Mouse (Mus musculus) hindbrain, embryonic 16.5 days (tissue): ENCODE data around the gene Svs3b. TPM values are rescaled to one million over a fixed set of nuclear protein-coding genes. Genes with fewer than 3 reads are reported as not detected.
"Not testable (repeated sequence)": the region's sequence is repeated elsewhere in the genome, so short reads cannot be mapped to it uniquely, and the experiment has no call there.

Experiments used
- ATAC-seq: fragments of 200-750 bp; cut with Nextera tagmentation; 2 replicates; pipeline ENCODE4 v1.8.0; 2017; ENCODE audit warnings: moderate TSS enrichment, moderate library complexity
- H3K27ac ChIP-seq: fragments of 300-500 bp; sonication (generic); 2 replicates; pipeline ENCODE4 v1.5.1; 2014; ENCODE audit warnings: low read depth, mild to moderate bottlenecking, control low read depth, low read length, moderate library complexity
- H3K27me3 ChIP-seq: fragments of 300-500 bp; sonication (generic); replicated peaks from 2 replicates; pipeline ENCODE4 v1.6.1; 2014; ENCODE audit warnings: low read length; ENCODE audit not compliant: control insufficient read depth, insufficient read depth
- H3K36me3 ChIP-seq: fragments of 300-500 bp; sonication (generic); 2 replicates; pipeline ENCODE4 v1.6.1; 2014; ENCODE audit warnings: mild to moderate bottlenecking, low read length, moderate library complexity, mixed read lengths; ENCODE audit not compliant: control insufficient read depth, insufficient read depth
- H3K4me1 ChIP-seq: fragments of 300-500 bp; sonication (generic); 2 replicates; pipeline ENCODE4 v1.6.1; 2014; ENCODE audit warnings: low read depth, low read length; ENCODE audit not compliant: control insufficient read depth, insufficient read depth
- H3K4me2 ChIP-seq: fragments of 300-500 bp; sonication (generic); 2 replicates; pipeline ENCODE4 v1.6.1; 2014; ENCODE audit warnings: mild to moderate bottlenecking, low read length, control low read depth, moderate library complexity
- H3K4me3 ChIP-seq: fragments of 300-500 bp; sonication (generic); 2 replicates; pipeline ENCODE4 v1.5.1; 2014; ENCODE audit warnings: mild to moderate bottlenecking, low read length, control low read depth, moderate library complexity
- H3K9ac ChIP-seq: fragments of 300-500 bp; sonication (generic); 2 replicates; pipeline ENCODE4 v1.6.1; 2014; ENCODE audit warnings: low read depth, mild to moderate bottlenecking, control low read depth, low read length, moderate library complexity
- H3K9me3 ChIP-seq: fragments of 300-500 bp; sonication (generic); 2 replicates; pipeline ENCODE4 v1.6.1; 2014; ENCODE audit warnings: mild to moderate bottlenecking, low read length, moderate library complexity; ENCODE audit not compliant: control insufficient read depth
- WGBS: fragments of 180-500 bp; shearing (Covaris S2); extraction: QIAGEN DNeasy Blood & Tissue Kit; methylation state at CpG from one replicate; pipeline ENCODE4 v1.1.7; 2014; 5-methylcytosine and 5-hydroxymethylcytosine counted together
- polyA plus RNA-seq: library from polyadenylated mRNA; unstranded; fragments of >200 nt; fragmentation: Nextera tagmentation; extraction: Ambion mirVana; gene quantifications from 2 replicates; pipeline ENCODE4 v1.2.1, GENCODE M21; 2015

Svs3b gene
- polyA plus RNA-seq, 1 experiment from 2014 or later: not detected

GRCm38 (mm10) chr2:164210892-164211291 is 45.5 kb downstream of the Svs3b start:
- Histone ChIP-seq H3K9ac (no peak overlapping the region), H3K4me2 (no peak overlapping the region), H3K27ac (no peak overlapping the region), H3K9me3 (no peaks in the 10 kb centered on the region), H3K4me1 (no peaks in the 10 kb centered on the region), H3K27me3 (no peaks in the 10 kb centered on the region), H3K36me3 (no peaks in the 10 kb centered on the region), H3K4me3 (no peak overlapping the region)
- WGBS: 82% methylated on average over 4 of the region's 4 CpGs
- no peak for ATAC-seq

GRCm38 (mm10) chr2:164206676-164207075 is 49.8 kb downstream of the Svs3b start:
- Histone ChIP-seq H3K27ac (no peak overlapping the region), H3K4me2 (no peak overlapping the region), H3K36me3 (no peaks in the 10 kb centered on the region), H3K4me3 (no peak overlapping the region), H3K4me1 (no peaks in the 10 kb centered on the region), H3K9ac (no peak overlapping the region), H3K9me3 (no peaks in the 10 kb centered on the region), H3K27me3 (no peaks in the 10 kb centered on the region)
- WGBS: 82% methylated on average over 4 of the region's 4 CpGs
- ATAC-seq: no peak

GRCm38 (mm10) chr2:164206011-164206410 is 50.4 kb downstream of the Svs3b start:
- not testable (repeated sequence) for H3K9me3 ChIP-seq, H3K4me2 ChIP-seq, H3K4me3 ChIP-seq, H3K4me1 ChIP-seq, H3K9ac ChIP-seq, H3K27me3 ChIP-seq, ATAC-seq, H3K36me3 ChIP-seq, H3K27ac ChIP-seq
- 94% methylated on average over 10 of the region's 10 CpGs for WGBS

Other genes starting within 250 kb of the Svs3b start
- gene Pabpc1l, start 231.2 kb downstream of the Svs3b start, polyA plus RNA-seq: 0.90 and 2.1 TPM in 2 replicates
- 16.3 and 17.4 TPM in 2 replicates for gene Stk4, start 186.3 kb downstream of the Svs3b start, polyA plus RNA-seq
- 52.5 and 54.2 TPM in 2 replicates for gene Tomm34, start 185.5 kb downstream of the Svs3b start, polyA plus RNA-seq
- gene Kcns1, start 85.5 kb downstream of the Svs3b start, polyA plus RNA-seq: 2.4 and 3.1 TPM in 2 replicates
- not detected in 2 replicates for gene Wfdc5, start 73.9 kb downstream of the Svs3b start, polyA plus RNA-seq
- gene Wfdc12, start 66.0 kb downstream of the Svs3b start, polyA plus RNA-seq: not detected in 2 replicates
- not detected in 2 replicates for gene Wfdc15a, start 56.5 kb downstream of the Svs3b start, polyA plus RNA-seq
- gene Wfdc15b, start 35.0 kb downstream of the Svs3b start, polyA plus RNA-seq: not detected in 2 replicates
- gene Svs2, start 18.2 kb downstream of the Svs3b start, polyA plus RNA-seq: not detected in 2 replicates
- not detected in 2 replicates for gene Svs4, start 21.8 kb upstream of the Svs3b start, polyA plus RNA-seq
- gene Svs3a, start 32.6 kb upstream of the Svs3b start, polyA plus RNA-seq: not detected in 2 replicates
- not detected in 2 replicates for gene Svs6, start 60.1 kb upstream of the Svs3b start, polyA plus RNA-seq
- gene Svs5, start 76.1 kb upstream of the Svs3b start, polyA plus RNA-seq: not detected in 2 replicates
- gene Slpi, start 132.5 kb upstream of the Svs3b start, polyA plus RNA-seq: 0.66 and 0.75 TPM in 2 replicates
- gene Rbpjl, start 146.5 kb upstream of the Svs3b start, polyA plus RNA-seq: 0.06 and 0.15 TPM in 2 replicates
- gene Matn4, start 148.5 kb upstream of the Svs3b start, polyA plus RNA-seq: 3.8 TPM in 2 replicates
- 13.0 and 15.3 TPM in 2 replicates for gene Sdc4, start 187.2 kb upstream of the Svs3b start, polyA plus RNA-seq
- gene Sys1, start 200.3 kb upstream of the Svs3b start, polyA plus RNA-seq: 89.7 and 95.6 TPM in 2 replicates
- 4.1 and 12.3 TPM in 2 replicates for gene Gm20458, start 204.3 kb upstream of the Svs3b start, polyA plus RNA-seq
- gene Trp53tg5, start 217.1 kb upstream of the Svs3b start, polyA plus RNA-seq: not detected in 2 replicates
- 23.8 and 27.3 TPM in 2 replicates for gene Dbndd2, start 229.5 kb upstream of the Svs3b start, polyA plus RNA-seq
- 97.7 and 101 TPM in 2 replicates for gene Pigt, start 240.9 kb upstream of the Svs3b start, polyA plus RNA-seq